Mouse (Mus musculus): ENCODE data around the gene Ccr9. TPM values are rescaled to one million over a fixed set of nuclear protein-coding genes. Genes with fewer than 3 reads are reported as not detected.

Gene Ccr9
- polyA plus RNA-seq, 1 experiment = 8.7 TPM

GRCm38 (mm10) chr9:123713111-123713510 lies 34.9 kb downstream of the Ccr9 start:
- no peak overlapping the region for H3K27ac ChIP-seq (ENCODE audit: insufficient read depth, low read length)
- no peaks in the 10 kb centered on the region; the same call in 1 of the 2 replicates for H3K4me1 ChIP-seq (ENCODE audit: control insufficient read depth, insufficient read depth, insufficient read length)
- peaks cover 1% of the 10 kb centered on the region; the same call in 1 of the 2 replicates for H3K36me3 ChIP-seq (ENCODE audit: control insufficient read depth, insufficient read depth, low read length)
- no peak overlapping the region for H3K4me3 ChIP-seq (ENCODE audit: extremely low read depth, insufficient read depth, insufficient read length)
- H3K27me3 ChIP-seq (ENCODE audit: control insufficient read depth, insufficient read depth, low read length) = no peaks in the 10 kb centered on the region
- TF ChIP-seq POLR2A (IDR thresholded peaks at IDR 0.05; ENCODE audit: low read depth, low read length) (no peak), CTCF (IDR thresholded peaks at IDR 0.05; ENCODE audit: extremely low read depth, insufficient read depth, insufficient read length, insufficient replicate concordance) (peak; percentile 22; the same call in 1 of the 2 replicates)
- DNase-seq (ENCODE audit: low read depth in 1 of 2, low spot score in 2 of 2) = no peak
- WGBS = 93% methylated on average over 2 of the region's 2 CpGs

DNA sequence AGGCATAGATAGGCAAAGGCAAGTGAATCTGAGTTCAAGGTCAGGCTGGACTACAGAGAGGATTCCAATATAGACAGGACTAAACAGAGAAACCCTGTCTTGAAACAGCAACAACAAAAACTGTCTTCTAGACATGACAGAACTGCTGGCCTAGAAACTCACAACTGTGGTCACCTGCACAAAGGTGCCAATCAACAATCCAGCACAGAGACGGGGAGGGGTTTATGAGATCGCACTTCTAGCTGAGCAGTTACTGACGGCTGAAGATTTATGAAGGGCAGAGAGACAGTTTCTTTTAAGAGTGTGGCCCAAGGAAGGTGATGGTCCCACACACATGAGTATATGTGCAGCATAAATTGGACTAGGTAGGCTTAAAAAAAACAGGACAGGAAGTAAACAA lies 38.1 kb downstream of the Ccr9 start:
- DNase-seq (ENCODE audit: low read depth in 1 of 2, low spot score in 2 of 2) = no peak
- 47% methylated on average over 3 of the region's 3 CpGs for WGBS
- Histone ChIP-seq H3K4me1 (ENCODE audit: control insufficient read depth, insufficient read depth, insufficient read length) (no peaks in the 10 kb centered on the region; the same call in 1 of the 2 replicates), H3K27ac (ENCODE audit: insufficient read depth, low read length) (no peak overlapping the region), H3K4me3 (ENCODE audit: extremely low read depth, insufficient read depth, insufficient read length) (no peak overlapping the region), H3K36me3 (ENCODE audit: control insufficient read depth, insufficient read depth, low read length) (no peaks in the 10 kb centered on the region; the same call in 1 of the 2 replicates), H3K27me3 (ENCODE audit: control insufficient read depth, insufficient read depth, low read length) (no peaks in the 10 kb centered on the region)
- TF ChIP-seq CTCF (IDR thresholded peaks at IDR 0.05; ENCODE audit: extremely low read depth, insufficient read depth, insufficient read length, insufficient replicate concordance) = no peak
- TF ChIP-seq POLR2A (IDR thresholded peaks at IDR 0.05; ENCODE audit: low read depth, low read length) = no peak

GRCm38 (mm10) chr9:123717186-123718008 lies 39.2 kb downstream of the Ccr9 start, which contains the start of gene Lztfl1:
Lztfl1 (minus strand) TSS chr9:123717697.
- WGBS = 1% methylated on average over 55 of the region's 55 CpGs
- Histone ChIP-seq H3K4me3 (ENCODE audit: extremely low read depth, insufficient read depth, insufficient read length) (peak within 1 kb of the TSS; percentile 81), H3K27ac (ENCODE audit: insufficient read depth, low read length) (peak within 1 kb of the TSS; percentile 71), H3K27me3 (ENCODE audit: control insufficient read depth, insufficient read depth, low read length) (no peaks in the 10 kb centered on the region), H3K36me3 (ENCODE audit: control insufficient read depth, insufficient read depth, low read length) (no peaks in the 10 kb centered on the region), H3K4me1 (ENCODE audit: control insufficient read depth, insufficient read depth, insufficient read length) (no peaks in the 10 kb centered on the region; the same call in 1 of the 2 replicates)
- DNase-seq (ENCODE audit: low read depth in 1 of 2, low spot score in 2 of 2) = peak; percentile 93 to 99
- TF ChIP-seq CTCF (IDR thresholded peaks at IDR 0.05; ENCODE audit: extremely low read depth, insufficient read depth, insufficient read length, insufficient replicate concordance) (no peak), POLR2A (IDR thresholded peaks at IDR 0.05; ENCODE audit: low read depth, low read length) (no peak)

GRCm38 (mm10) chr9:123722737-123723493 lies 44.7 kb downstream of the Ccr9 start:
- Histone ChIP-seq H3K27me3 (ENCODE audit: control insufficient read depth, insufficient read depth, low read length) (no peaks in the 10 kb centered on the region), H3K36me3 (ENCODE audit: control insufficient read depth, insufficient read depth, low read length) (no peaks in the 10 kb centered on the region), H3K27ac (ENCODE audit: insufficient read depth, low read length) (no peak overlapping the region), H3K4me1 (ENCODE audit: control insufficient read depth, insufficient read depth, insufficient read length) (no peaks in the 10 kb centered on the region), H3K4me3 (ENCODE audit: extremely low read depth, insufficient read depth, insufficient read length) (no peak overlapping the region)
- WGBS = 50% methylated on average over 2 of the region's 2 CpGs
- TF ChIP-seq POLR2A (IDR thresholded peaks at IDR 0.05; ENCODE audit: low read depth, low read length) (no peak), CTCF (IDR thresholded peaks at IDR 0.05; ENCODE audit: extremely low read depth, insufficient read depth, insufficient read length, insufficient replicate concordance) (no peak)
- no peak for DNase-seq (ENCODE audit: low read depth in 1 of 2, low spot score in 2 of 2)

- no peak overlapping the region for H3K4me3 ChIP-seq (ENCODE audit: extremely low read depth, insufficient read depth, insufficient read length)
- peaks cover 2% of the 10 kb centered on the region; the same call in 1 of the 2 replicates for H3K4me1 ChIP-seq (ENCODE audit: control insufficient read depth, insufficient read depth, insufficient read length)
- DNase-seq (ENCODE audit: low read depth in 1 of 2, low spot score in 2 of 2) = no peak
- no peak overlapping the region for H3K27ac ChIP-seq (ENCODE audit: insufficient read depth, low read length)
- H3K27me3 ChIP-seq (ENCODE audit: control insufficient read depth, insufficient read depth, low read length) = no peaks in the 10 kb centered on the region
- no peaks in the 10 kb centered on the region for H3K36me3 ChIP-seq (ENCODE audit: control insufficient read depth, insufficient read depth, low read length)
- TF ChIP-seq CTCF (IDR thresholded peaks at IDR 0.05; ENCODE audit: extremely low read depth, insufficient read depth, insufficient read length, insufficient replicate concordance) (no peak), POLR2A (IDR thresholded peaks at IDR 0.05; ENCODE audit: low read depth, low read length) (no peak)
- WGBS = 87% methylated on average over 3 of the region's 3 CpGs
Measured at GRCm38 (mm10) chr9:123731271-123731670, 53.0 kb downstream of the Ccr9 start.

DNA sequence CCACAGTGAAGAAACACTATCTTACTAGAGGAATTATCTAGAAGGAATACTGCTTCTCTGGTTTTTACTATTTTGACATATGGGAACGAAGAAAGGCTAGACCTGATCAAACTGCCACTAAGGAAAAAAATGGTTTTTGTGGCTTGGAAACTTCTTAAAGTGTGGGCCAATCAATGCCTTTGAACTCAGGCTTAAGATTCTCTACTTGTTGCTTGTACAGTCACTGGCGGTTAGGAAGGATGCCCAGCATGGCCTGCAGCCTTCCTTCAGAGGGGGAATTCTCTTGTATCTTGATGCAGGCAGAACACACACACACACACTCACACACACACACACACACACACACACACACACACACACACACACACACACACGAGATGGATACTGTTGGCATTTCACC lies 55.9 kb downstream of the Ccr9 start:
- no peak for DNase-seq (ENCODE audit: low read depth in 1 of 2, low spot score in 2 of 2)
- TF ChIP-seq CTCF (IDR thresholded peaks at IDR 0.05; ENCODE audit: extremely low read depth, insufficient read depth, insufficient read length, insufficient replicate concordance) = no peak
- TF ChIP-seq POLR2A (IDR thresholded peaks at IDR 0.05; ENCODE audit: low read depth, low read length) = no peak
- 55% methylated on average over 3 of the region's 3 CpGs for WGBS
- no peaks in the 10 kb centered on the region for H3K27me3 ChIP-seq (ENCODE audit: control insufficient read depth, insufficient read depth, low read length)
- no peak overlapping the region for H3K27ac ChIP-seq (ENCODE audit: insufficient read depth, low read length)
- peaks cover 2% of the 10 kb centered on the region; the same call in 1 of the 2 replicates for H3K4me1 ChIP-seq (ENCODE audit: control insufficient read depth, insufficient read depth, insufficient read length)
- H3K36me3 ChIP-seq (ENCODE audit: control insufficient read depth, insufficient read depth, low read length) = no peaks in the 10 kb centered on the region
- H3K4me3 ChIP-seq (ENCODE audit: extremely low read depth, insufficient read depth, insufficient read length) = no peak overlapping the region

All from spleen, adult 2 months (tissue).